Mouse (Mus musculus) spleen, postnatal 0 days (tissue): ENCODE measurements around the gene P2ry13. TPM values are rescaled to one million over a fixed set of nuclear protein-coding genes. Genes with fewer than 3 reads are reported as not detected.

ENCODE experiments used
- polyA plus RNA-seq: library from polyadenylated mRNA; unstranded; fragments of >200 nt; fragmentation: Nextera tagmentation; extraction: Ambion mirVana; gene quantifications from 2 replicates; pipeline ENCODE4 v1.2.1, GENCODE M21; 2015

Gene P2ry13
- polyA plus RNA-seq, result 3.6 and 5.4 TPM in 2 replicates

DNA sequence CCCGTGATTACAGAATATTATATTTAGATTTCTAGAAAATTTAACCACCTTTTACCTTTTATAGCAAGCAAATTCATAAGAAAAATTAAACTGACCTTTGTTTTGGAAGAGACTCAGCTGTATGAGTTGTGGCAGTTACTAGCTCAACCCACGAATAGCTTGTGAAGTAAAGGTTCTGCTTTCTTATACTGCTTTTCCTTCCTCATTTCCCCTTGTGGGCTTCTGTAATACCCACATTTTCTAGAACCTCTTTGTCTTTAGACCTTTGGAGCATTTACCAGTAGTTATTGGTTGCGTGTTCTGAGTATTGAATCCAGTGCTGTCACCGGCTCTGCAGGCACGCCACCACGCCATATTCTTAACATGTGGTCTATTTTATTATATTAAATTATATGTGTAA is at the start of gene P2ry13:
Gene P2ry13 (minus strand): TSS at position 156 of the 400 bp plus-strand sequence.

DNA sequence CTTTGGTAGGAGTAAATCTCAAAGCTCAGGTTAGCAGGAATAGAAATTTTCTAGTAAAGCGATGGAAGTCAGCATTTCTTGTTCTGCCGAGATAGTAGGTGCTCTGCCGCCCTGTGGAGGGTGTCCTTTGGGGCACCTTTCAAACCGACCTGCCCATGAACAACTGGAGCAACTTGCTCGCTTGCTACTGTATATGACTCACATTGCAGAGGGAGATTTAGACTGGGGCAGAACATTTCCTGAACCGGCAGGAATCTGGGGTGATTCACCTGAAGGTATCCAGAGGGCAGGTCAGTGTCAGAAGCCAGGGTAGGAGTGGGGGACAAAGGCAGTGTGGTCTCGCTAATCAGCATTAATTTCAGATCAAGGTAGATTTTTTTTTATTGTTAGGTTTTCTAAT is 15.7 kb downstream of the P2ry13 start, which contains the start of gene Gpr87:
Gene Gpr87 (minus strand): TSS at position 167 of the 400 bp plus-strand sequence.

Other genes with a start within 250 kb of the P2ry13 start
- gene Med12l, start 205.1 kb downstream of the P2ry13 start, polyA plus RNA-seq, result 1.1 and 1.3 TPM in 2 replicates
- gene Gpr171, start 109.1 kb downstream of the P2ry13 start, polyA plus RNA-seq, result 3.3 and 4.2 TPM in 2 replicates
- 10.1 and 11.4 TPM in 2 replicates for gene P2ry14, start 57.3 kb downstream of the P2ry13 start, polyA plus RNA-seq
- gene Gpr87, start 15.8 kb downstream of the P2ry13 start, polyA plus RNA-seq, result 0.11 TPM in 1 of 2 replicates, not detected in the other
- 2.7 and 3.4 TPM in 2 replicates for gene P2ry12, start 52.0 kb upstream of the P2ry13 start, polyA plus RNA-seq
- 2.6 and 3.5 TPM in 2 replicates for gene Igsf10, start 133.5 kb upstream of the P2ry13 start, polyA plus RNA-seq